13 mouse cellular contexts compared by ENCODE assay signal in the genomic region with DNA sequence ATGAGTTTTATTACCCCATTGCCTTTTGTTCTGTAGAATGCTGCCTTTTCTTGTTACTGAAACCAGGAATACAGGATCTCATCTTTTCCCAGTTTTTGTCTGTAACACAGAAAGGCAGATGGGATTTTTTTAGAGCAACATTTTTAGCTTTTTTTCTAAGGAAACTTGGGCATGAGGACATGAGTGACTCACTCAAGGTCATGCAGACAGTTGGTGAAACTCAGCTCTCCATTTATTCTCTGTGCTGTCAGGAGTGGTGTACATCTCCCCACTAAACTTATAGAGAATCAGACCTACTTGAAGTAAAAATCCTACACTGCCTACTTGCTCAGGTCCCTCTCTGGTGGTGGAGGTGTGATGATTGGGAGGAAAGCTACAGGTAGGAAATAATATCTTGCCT.
"Had no signal": no experiment of that assay in that cellular context is flagged by ENCODE, and none has a peak within 500 bp of the region (broad histone marks: within the 10 kb centered on the region; RNA-seq: fewer than 3 reads in every experiment).

No protein-coding gene starts in this region.

- DNase-seq: gastrocnemius, adult 2 months; gastrocnemius, postnatal 10 days; gastrocnemius, postnatal 25 days; heart, adult 2 months; heart, postnatal 10 days; heart, postnatal 4 days; kidney, adult 18-20 months; kidney, adult 8-10 months; kidney, postnatal 10 days; kidney, postnatal 25 days; kidney, postnatal 4 days; liver; liver, embryonic 13.5 days had no signal
